Mouse (Mus musculus) midbrain, embryonic 14.5 days (tissue): ENCODE data around the gene Rora. TPM values are rescaled to one million over a fixed set of nuclear protein-coding genes. Genes with fewer than 3 reads are reported as not detected.

Experiments
- ATAC-seq: fragments of 200-750 bp; cut with Nextera tagmentation; 2 replicates; pipeline ENCODE4 v1.8.0; 2017; ENCODE audit warnings: moderate number of reproducible peaks, moderate library complexity; ENCODE audit not compliant: low FRiP score, low TSS enrichment
- DNase-seq: peaks from one replicate; pipeline ENCODE4 v3.0.0-alpha.2; 2015
- H3K27ac ChIP-seq: fragments of 300-500 bp; sonication (generic); replicated peaks from 2 replicates; pipeline ENCODE4 v1.5.1; 2014; ENCODE audit warnings: mild to moderate bottlenecking, low read depth, low read length, moderate library complexity
- H3K27me3 ChIP-seq: fragments of 300-500 bp; sonication (generic); 2 replicates; pipeline ENCODE4 v1.6.1; 2014; ENCODE audit warnings: low read length, control low read depth, mixed read lengths; ENCODE audit not compliant: control insufficient read depth, insufficient read depth
- H3K36me3 ChIP-seq: fragments of 300-500 bp; sonication (generic); 2 replicates; pipeline ENCODE4 v1.6.1; 2014; ENCODE audit warnings: low read length, control low read depth; ENCODE audit not compliant: control insufficient read depth, insufficient read depth
- H3K4me1 ChIP-seq: fragments of 300-500 bp; sonication (generic); 2 replicates; pipeline ENCODE4 v1.6.1; 2014; ENCODE audit warnings: mild to moderate bottlenecking, antibody characterized with exemption, low read length, control low read depth; ENCODE audit not compliant: control insufficient read depth, insufficient read depth
- H3K4me2 ChIP-seq: fragments of 300-500 bp; sonication (generic); 2 replicates; pipeline ENCODE4 v1.6.1; 2014; ENCODE audit warnings: mild to moderate bottlenecking, low read length, moderate library complexity
- H3K4me3 ChIP-seq: fragments of 300-500 bp; sonication (generic); replicated peaks from 2 replicates; pipeline ENCODE4 v1.5.1; 2014; ENCODE audit warnings: low read depth, low read length
- H3K9ac ChIP-seq: fragments of 300-500 bp; sonication (generic); replicated peaks from 2 replicates; pipeline ENCODE4 v1.6.1; 2014; ENCODE audit warnings: mild to moderate bottlenecking, low read length, moderate library complexity
- H3K9me3 ChIP-seq: fragments of 300-500 bp; sonication (generic); 2 replicates; pipeline ENCODE4 v1.6.1; 2016; ENCODE audit warnings: low read length, control low read depth, mixed read lengths; ENCODE audit not compliant: control insufficient read depth
- WGBS: fragments of 180-500 bp; shearing (Covaris S2); extraction: QIAGEN DNeasy Blood & Tissue Kit; methylation state at CpG from one replicate; pipeline ENCODE4 v1.1.7; 2014; 5-methylcytosine and 5-hydroxymethylcytosine counted together
- polyA plus RNA-seq: library from polyadenylated mRNA; unstranded; fragments of >200 nt; fragmentation: Nextera tagmentation; extraction: Ambion mirVana; gene quantifications from 2 replicates; pipeline ENCODE4 v1.2.1, GENCODE M21; 2014

Rora gene
- polyA plus RNA-seq, 1 experiment from 2014 or later: 39.1 TPM

GRCm38 (mm10) chr9:68976851-68977250, 323.3 kb downstream of the Rora start:
- peaks cover 6% of the 10 kb centered on the region; the same call in 1 of the 2 replicates for H3K4me1 ChIP-seq
- DNase-seq (peak; percentile 47), ATAC-seq (no peak)
- H3K4me3 ChIP-seq: no peak overlapping the region
- no peaks in the 10 kb centered on the region for H3K9me3 ChIP-seq
- WGBS: 17% methylated on average over 4 of the region's 4 CpGs
- H3K36me3 ChIP-seq: no peaks in the 10 kb centered on the region
- H3K9ac ChIP-seq: no peak overlapping the region
- H3K27me3 ChIP-seq: no peaks in the 10 kb centered on the region
- H3K4me2 ChIP-seq: no peak overlapping the region
- 0 out of 2 replicates have a peak overlapping the region, but pooled peaks have one; percentile 5 for H3K27ac ChIP-seq

GRCm38 (mm10) chr9:68978656-68979055, 325.1 kb downstream of the Rora start:
- no peak overlapping the region for H3K27ac ChIP-seq
- no peak overlapping the region for H3K9ac ChIP-seq
- peaks cover 14% of the 10 kb centered on the region for H3K4me1 ChIP-seq
- H3K9me3 ChIP-seq: no peaks in the 10 kb centered on the region
- ATAC-seq: no peak
- no peak for DNase-seq
- H3K4me2 ChIP-seq: no peak overlapping the region
- no peaks in the 10 kb centered on the region for H3K27me3 ChIP-seq
- H3K36me3 ChIP-seq: no peaks in the 10 kb centered on the region
- 73% methylated on average over 4 of the region's 4 CpGs for WGBS
- H3K4me3 ChIP-seq: no peak overlapping the region

- no peaks in the 10 kb centered on the region for H3K9me3 ChIP-seq
- no peak overlapping the region for H3K27ac ChIP-seq
- no peak overlapping the region for H3K4me3 ChIP-seq
- DNase-seq (no peak), ATAC-seq (no peak)
- no peak overlapping the region for H3K9ac ChIP-seq
- peaks cover 14% of the 10 kb centered on the region for H3K4me1 ChIP-seq
- H3K27me3 ChIP-seq: no peaks in the 10 kb centered on the region
- 93% methylated on average over 4 of the region's 4 CpGs for WGBS
- no peak overlapping the region for H3K4me2 ChIP-seq
- H3K36me3 ChIP-seq: no peaks in the 10 kb centered on the region
Measured at GRCm38 (mm10) chr9:68980041-68980440, 326.5 kb downstream of the Rora start.

- no peaks in the 10 kb centered on the region for H3K27me3 ChIP-seq
- 0 out of 2 replicates have a peak overlapping the region, but pooled peaks have one; percentile 6 for H3K9ac ChIP-seq
- peaks cover 9% of the 10 kb centered on the region for H3K4me1 ChIP-seq
- WGBS: 80% methylated on average over 6 of the region's 6 CpGs
- ATAC-seq (no peak), DNase-seq (no peak)
- H3K4me3 ChIP-seq: no peak overlapping the region
- H3K9me3 ChIP-seq: no peaks in the 10 kb centered on the region
- H3K36me3 ChIP-seq: no peaks in the 10 kb centered on the region
- H3K27ac ChIP-seq: no peak overlapping the region
- no peak overlapping the region for H3K4me2 ChIP-seq
Measured at GRCm38 (mm10) chr9:68985046-68985445, 331.5 kb downstream of the Rora start.

GRCm38 (mm10) chr9:68985796-68986195, 332.2 kb downstream of the Rora start:
- Histone ChIP-seq H3K27ac (no peak overlapping the region), H3K9ac (no peak overlapping the region), H3K27me3 (no peaks in the 10 kb centered on the region), H3K4me2 (no peak overlapping the region), H3K9me3 (no peaks in the 10 kb centered on the region), H3K4me1 (peaks cover 9% of the 10 kb centered on the region), H3K4me3 (no peak overlapping the region), H3K36me3 (no peaks in the 10 kb centered on the region)
- 17% methylated on average over 3 of the region's 3 CpGs for WGBS
- ATAC-seq: no peak
- no peak for DNase-seq

- DNase-seq: no peak
- H3K27me3 ChIP-seq: no peaks in the 10 kb centered on the region
- H3K9ac ChIP-seq: no peak overlapping the region
- WGBS: 85% methylated on average over 6 of the region's 6 CpGs
- no peak overlapping the region for H3K4me3 ChIP-seq
- H3K9me3 ChIP-seq: no peaks in the 10 kb centered on the region
- ATAC-seq: no peak
- H3K36me3 ChIP-seq: no peaks in the 10 kb centered on the region
- H3K4me2 ChIP-seq: no peak overlapping the region
- H3K27ac ChIP-seq: no peak overlapping the region
- peaks cover 4% of the 10 kb centered on the region for H3K4me1 ChIP-seq
Measured at GRCm38 (mm10) chr9:68987290-68988042, 333.9 kb downstream of the Rora start.

GRCm38 (mm10) chr9:68988162-68988911, 334.8 kb downstream of the Rora start:
- Histone ChIP-seq H3K27ac (no peak overlapping the region), H3K4me3 (no peak overlapping the region), H3K4me1 (no peaks in the 10 kb centered on the region), H3K27me3 (no peaks in the 10 kb centered on the region), H3K4me2 (no peak overlapping the region), H3K36me3 (no peaks in the 10 kb centered on the region), H3K9ac (no peak overlapping the region), H3K9me3 (no peaks in the 10 kb centered on the region)
- no peak for DNase-seq
- 86% methylated on average over 13 of the region's 13 CpGs for WGBS
- ATAC-seq: no peak

- no peaks in the 10 kb centered on the region for H3K36me3 ChIP-seq
- no peaks in the 10 kb centered on the region for H3K4me1 ChIP-seq
- DNase-seq (no peak), ATAC-seq (no peak)
- no peak overlapping the region for H3K27ac ChIP-seq
- H3K4me2 ChIP-seq: no peak overlapping the region
- WGBS: 65% methylated on average over 7 of the region's 7 CpGs
- H3K9me3 ChIP-seq: no peaks in the 10 kb centered on the region
- no peak overlapping the region for H3K9ac ChIP-seq
- H3K4me3 ChIP-seq: no peak overlapping the region
- no peaks in the 10 kb centered on the region for H3K27me3 ChIP-seq
Measured at GRCm38 (mm10) chr9:68989885-68990449, 336.4 kb downstream of the Rora start.
